Mouse (Mus musculus): ENCODE results near the gene Ubox5. TPM values are rescaled to one million over a fixed set of nuclear protein-coding genes. Genes with fewer than 3 reads are reported as not detected.

Ubox5 gene
- total RNA-seq, 1 experiment from 2014 or later, result 3.3 TPM

Other genes starting within 250 kb of the Ubox5 start
- gene Cpxm1, start 232.5 kb downstream of the Ubox5 start, total RNA-seq (2017), result 0.12 TPM in 1 of 2 replicates, not detected in the other
- gene Gm28372, start 224.8 kb downstream of the Ubox5 start, total RNA-seq (2017), result not detected in 2 replicates
- gene 1700020A23Rik, start 224.8 kb downstream of the Ubox5 start, total RNA-seq (2017), result not detected in 2 replicates
- not detected in 2 replicates for gene Tmem239, start 223.6 kb downstream of the Ubox5 start, total RNA-seq (2017)
- gene Vps16, start 205.7 kb downstream of the Ubox5 start, total RNA-seq (2017), result 208 and 223 TPM in 2 replicates
- 16.9 TPM in 2 replicates for gene Pced1a, start 205.3 kb downstream of the Ubox5 start, total RNA-seq (2017)
- 106 and 115 TPM in 2 replicates for gene Ptpra, start 179.8 kb downstream of the Ubox5 start, total RNA-seq (2017)
- 22.0 and 26.0 TPM in 2 replicates for gene Mrps26, start 66.3 kb downstream of the Ubox5 start, total RNA-seq (2017)
- not detected in 2 replicates for gene Oxt, start 53.9 kb downstream of the Ubox5 start, total RNA-seq (2017)
- not detected in 2 replicates for gene Avp, start 47.5 kb downstream of the Ubox5 start, total RNA-seq (2017)
- gene Fastkd5, start within 50 bp of the Ubox5 start, total RNA-seq (2017), result 12.0 and 18.9 TPM in 2 replicates
- 0.37 and 0.58 TPM in 2 replicates for gene Lzts3, start 12.8 kb upstream of the Ubox5 start, total RNA-seq (2017)
- 74.4 and 82.3 TPM in 2 replicates for gene Ddrgk1, start 34.6 kb upstream of the Ubox5 start, total RNA-seq (2017)
- gene Itpa, start 37.6 kb upstream of the Ubox5 start, total RNA-seq (2017), result 21.7 and 23.4 TPM in 2 replicates
- gene Slc4a11, start 67.5 kb upstream of the Ubox5 start, total RNA-seq (2017), result 3.1 and 4.3 TPM in 2 replicates